Mouse (Mus musculus) ES-Bruce4 (cell line): ENCODE results near the gene Jtb.

ENCODE experiments used
- CTCF ChIP-seq: IDR thresholded peaks from one replicate; pipeline ENCODE4 v1.8.1; 2011; ENCODE audit warnings: low read depth, low read length
- EP300 ChIP-seq: IDR thresholded peaks from 2 replicates; pipeline ENCODE4 v1.6.1; 2011; ENCODE audit warnings: low read depth, low read length; ENCODE audit not compliant: insufficient read depth
- POLR2A ChIP-seq: IDR thresholded peaks from one replicate; pipeline ENCODE4 v1.8.1; 2011; ENCODE audit warnings: low read length; ENCODE audit not compliant: insufficient read depth

- TF ChIP-seq POLR2A, result no peak
- no peak for TF ChIP-seq EP300
- TF ChIP-seq CTCF, result no peak
These were observed 322 bp upstream of the Jtb start for GRCm38 (mm10) chr3:90231075-90231474.
